Mouse (Mus musculus): Measurements from ENCODE around the gene Hemk1.

- no peak for TF ChIP-seq CTCF (conservative IDR thresholded peaks at IDR 0.05; ENCODE audit: low read length)
- TF ChIP-seq POU5F1 (IDR thresholded peaks at IDR 0.05; ENCODE audit: borderline replicate concordance, low read length) = no peak
Measured at GRCm38 (mm10) chr9:107302592-107302991, 35.6 kb downstream of the Hemk1 start.

All from E14TG2a.4 (cell line).